Mouse (Mus musculus) spleen, postnatal 4 days (tissue): ENCODE results near the gene AI413582.

Experiments
- DNase-seq, 2 experiments: peaks; one replicate each; pipeline ENCODE4 v3.0.0; 2022; ENCODE audit warnings: low spot score in 2 of 2

Gene AI413582

DNA sequence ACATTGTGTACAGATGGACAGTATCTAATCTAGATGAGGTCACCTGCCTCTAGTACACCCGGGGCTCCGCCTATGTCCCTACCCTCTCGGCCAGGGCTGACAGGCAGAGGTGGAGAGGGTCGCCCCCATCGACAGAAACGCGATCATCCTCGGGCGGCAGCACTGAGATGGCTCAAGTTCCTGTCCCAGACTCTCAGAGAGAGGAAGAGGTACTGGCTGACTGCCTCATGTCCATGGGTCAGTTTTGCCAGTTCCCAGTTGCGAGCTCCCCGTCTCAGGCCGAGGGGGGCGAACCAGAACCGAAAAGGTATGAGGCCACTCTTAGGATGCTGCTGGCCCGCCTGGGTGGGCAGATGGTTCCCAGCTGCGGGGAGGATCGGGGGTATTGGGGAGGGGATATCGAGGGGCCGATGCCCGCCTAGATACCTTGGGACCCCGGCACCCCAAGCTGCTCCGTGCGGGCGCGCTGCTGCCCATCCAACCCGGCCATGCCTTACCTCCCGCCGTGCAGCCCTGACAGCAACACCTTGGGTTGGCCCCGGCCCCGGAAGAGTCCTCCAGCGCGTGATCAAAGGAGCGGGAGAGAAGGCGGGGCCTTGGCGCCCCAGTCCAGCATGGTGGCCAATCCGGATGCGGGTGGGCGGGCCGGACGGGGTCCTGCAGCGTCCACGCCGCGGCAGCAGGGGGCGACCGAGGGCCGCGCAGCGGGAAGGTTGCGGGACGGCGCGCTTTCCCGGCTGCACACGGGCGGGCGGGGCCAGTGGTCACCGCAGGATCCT is at the start of gene AI413582:
AI413582 (minus strand) TSS at position 594 of the 779 bp plus-strand sequence.
- DNase-seq: peak; percentile 96 to 99

GRCm38 (mm10) chr17:27613016-27613415 is 47.5 kb upstream of the AI413582 start:
- no peak for DNase-seq

GRCm38 (mm10) chr17:27611994-27612393 is 46.4 kb upstream of the AI413582 start:
- no peak for DNase-seq

DNA sequence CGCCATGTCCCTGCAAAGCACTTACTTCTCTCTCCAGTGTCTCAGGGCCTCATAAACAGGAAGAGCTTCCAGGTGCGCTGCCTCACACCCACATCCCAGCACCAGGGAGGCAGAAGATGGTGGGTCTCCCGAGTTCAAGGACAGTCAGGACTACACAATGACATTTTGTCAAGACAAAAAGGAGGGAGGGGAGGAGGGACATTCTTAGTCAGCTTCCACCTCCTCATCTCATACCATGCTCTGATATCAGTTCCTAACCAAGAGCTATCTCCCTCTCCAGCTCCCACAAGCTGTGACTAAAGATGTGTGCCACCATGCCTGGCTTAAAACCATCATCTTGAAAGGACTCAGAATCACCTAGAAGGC is 45.9 kb upstream of the AI413582 start:
- DNase-seq: no peak

GRCm38 (mm10) chr17:27610679-27611518 is 45.3 kb upstream of the AI413582 start:
- no peak for DNase-seq

- DNase-seq: no peak
These were observed 44.0 kb upstream of the AI413582 start for GRCm38 (mm10) chr17:27609576-27609975.

GRCm38 (mm10) chr17:27603522-27604234 is 38.1 kb upstream of the AI413582 start:
- peak in 1 of 2 experiments; percentile 45 for DNase-seq

DNA sequence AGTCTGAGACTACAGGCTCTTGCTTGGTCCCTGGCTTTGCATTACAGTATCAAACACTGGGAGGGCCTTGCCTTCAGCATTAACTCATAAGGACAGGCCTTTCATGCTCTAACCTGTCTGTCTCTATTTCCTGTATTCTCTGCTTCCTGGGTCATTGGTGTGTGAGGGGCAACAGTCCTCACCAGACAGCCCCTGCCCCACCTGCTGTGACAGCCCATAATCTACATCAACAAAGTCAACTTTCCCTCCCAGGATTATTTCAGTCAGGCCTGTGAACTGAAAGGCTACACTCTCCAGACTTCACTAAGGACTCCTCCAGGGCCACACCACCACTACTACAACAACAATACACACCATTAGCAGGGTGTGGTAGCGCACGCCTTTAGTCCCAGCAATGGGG is 37.5 kb upstream of the AI413582 start:
- DNase-seq: no peak

DNA sequence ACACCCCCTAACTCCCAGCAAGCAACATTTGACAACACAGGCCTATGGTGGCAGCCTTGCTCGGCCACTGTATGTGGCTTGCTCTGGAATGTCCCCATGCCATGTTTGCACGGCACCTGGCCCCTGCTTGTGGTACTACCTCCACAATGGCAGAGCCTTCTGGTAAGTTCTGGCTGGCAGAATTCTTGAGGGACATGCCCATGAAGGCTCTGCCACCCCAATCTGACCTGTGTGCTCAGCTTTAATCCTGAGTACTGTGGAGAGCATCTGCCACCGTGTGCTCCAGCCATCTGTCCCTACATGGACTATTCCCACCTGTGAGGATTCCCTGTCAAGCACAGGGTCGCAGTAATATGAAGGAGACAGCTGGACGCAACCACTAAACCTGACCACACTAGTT is 35.3 kb upstream of the AI413582 start:
- DNase-seq: no peak

DNA sequence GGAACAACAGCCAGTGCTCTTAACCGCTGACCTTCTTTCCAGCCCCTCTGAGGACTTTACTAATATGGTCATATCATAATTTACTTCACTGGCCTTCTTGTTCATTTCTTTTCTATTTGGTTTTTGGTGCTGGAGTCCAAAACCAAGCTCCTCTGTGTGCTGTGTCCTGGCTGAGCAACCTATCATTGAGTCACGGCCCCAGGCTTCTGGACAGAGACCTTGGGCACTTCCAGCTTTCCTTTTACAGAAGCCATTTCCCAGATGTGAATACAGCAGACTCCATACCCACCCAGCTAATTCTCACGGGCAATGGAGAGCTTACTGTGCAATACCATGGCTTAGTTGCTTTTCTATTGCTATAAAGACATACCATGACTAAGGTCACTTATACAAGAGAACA is 34.7 kb upstream of the AI413582 start:
- no peak for DNase-seq

GRCm38 (mm10) chr17:27596376-27597190 is 31.0 kb upstream of the AI413582 start:
- no peak for DNase-seq

- DNase-seq: no peak
These were observed 30.3 kb upstream of the AI413582 start for GRCm38 (mm10) chr17:27595659-27596375.

DNA sequence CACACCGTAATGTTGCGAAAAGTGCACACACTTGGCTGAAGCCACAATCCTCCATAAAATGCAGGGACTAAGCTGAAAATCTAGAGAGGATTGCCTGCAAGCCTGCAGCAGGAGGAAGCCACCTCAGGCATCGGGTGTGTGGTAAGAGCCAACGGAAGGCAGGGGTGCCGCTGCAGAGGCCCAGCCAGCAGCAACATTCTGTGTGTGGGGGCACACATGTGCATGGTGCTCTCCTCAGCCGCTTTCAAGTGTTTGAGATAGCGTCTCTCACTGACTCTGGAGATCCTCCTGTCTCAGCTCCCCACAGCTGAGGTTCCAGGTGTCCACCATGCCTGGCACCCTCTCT is 27.0 kb upstream of the AI413582 start:
- no peak for DNase-seq

DNA sequence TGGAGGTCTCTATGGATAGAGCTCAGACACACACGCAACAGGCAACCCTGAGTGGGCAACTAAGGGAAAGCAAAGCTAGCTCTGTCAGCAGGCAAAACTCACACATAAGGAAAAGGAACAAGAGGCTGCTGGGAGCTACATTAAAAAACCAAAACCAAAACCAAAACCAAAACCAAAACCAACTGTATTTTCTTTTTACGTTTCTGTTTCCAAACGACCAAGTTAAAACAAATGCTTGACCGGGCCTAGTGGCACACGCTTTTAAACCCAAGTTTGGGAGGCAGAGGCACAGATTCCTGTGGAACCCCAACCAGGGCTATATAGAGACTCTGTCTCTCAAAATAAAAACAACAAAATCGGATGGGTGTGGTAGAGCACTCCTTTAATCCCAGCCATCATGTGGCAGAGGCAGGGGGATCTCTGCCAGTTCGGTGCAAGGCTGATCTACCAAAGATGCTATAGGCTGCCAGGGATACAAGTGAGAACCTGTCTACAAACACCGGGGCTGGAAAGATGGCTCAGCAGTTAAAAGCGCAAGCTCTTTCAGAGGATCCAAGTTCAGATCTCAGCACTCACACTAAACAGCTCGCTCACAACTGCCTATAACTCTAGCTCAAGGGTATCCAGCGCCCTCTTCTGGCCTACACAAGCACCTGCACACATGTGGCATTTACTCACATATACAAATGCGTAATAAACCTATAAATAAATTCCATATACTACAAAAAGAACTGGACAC is 26.4 kb upstream of the AI413582 start:
- DNase-seq: no peak

GRCm38 (mm10) chr17:27588231-27588630 is 22.7 kb upstream of the AI413582 start:
- no peak for DNase-seq

GRCm38 (mm10) chr17:27587252-27587651 is 21.7 kb upstream of the AI413582 start:
- no peak for DNase-seq

DNA sequence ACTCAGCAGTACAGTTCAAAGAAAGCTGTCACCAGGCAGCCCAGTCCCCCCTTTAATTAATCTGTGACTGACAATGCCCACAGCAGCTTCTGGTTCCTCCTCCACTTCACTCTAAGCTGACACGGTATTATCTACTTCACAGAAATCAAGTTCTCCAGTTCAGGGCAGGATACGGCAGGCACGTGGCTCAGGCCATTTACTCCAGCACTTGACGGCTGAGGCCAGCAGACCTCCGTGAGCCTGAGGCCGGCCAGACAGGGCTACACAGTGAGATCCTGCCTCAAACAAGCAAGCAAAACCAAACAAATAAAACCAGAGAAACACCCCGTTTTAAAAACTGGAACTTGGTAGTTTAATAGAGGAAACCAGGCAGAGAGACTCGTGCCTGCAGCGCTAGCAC is 21.1 kb upstream of the AI413582 start:
- no peak for DNase-seq

DNA sequence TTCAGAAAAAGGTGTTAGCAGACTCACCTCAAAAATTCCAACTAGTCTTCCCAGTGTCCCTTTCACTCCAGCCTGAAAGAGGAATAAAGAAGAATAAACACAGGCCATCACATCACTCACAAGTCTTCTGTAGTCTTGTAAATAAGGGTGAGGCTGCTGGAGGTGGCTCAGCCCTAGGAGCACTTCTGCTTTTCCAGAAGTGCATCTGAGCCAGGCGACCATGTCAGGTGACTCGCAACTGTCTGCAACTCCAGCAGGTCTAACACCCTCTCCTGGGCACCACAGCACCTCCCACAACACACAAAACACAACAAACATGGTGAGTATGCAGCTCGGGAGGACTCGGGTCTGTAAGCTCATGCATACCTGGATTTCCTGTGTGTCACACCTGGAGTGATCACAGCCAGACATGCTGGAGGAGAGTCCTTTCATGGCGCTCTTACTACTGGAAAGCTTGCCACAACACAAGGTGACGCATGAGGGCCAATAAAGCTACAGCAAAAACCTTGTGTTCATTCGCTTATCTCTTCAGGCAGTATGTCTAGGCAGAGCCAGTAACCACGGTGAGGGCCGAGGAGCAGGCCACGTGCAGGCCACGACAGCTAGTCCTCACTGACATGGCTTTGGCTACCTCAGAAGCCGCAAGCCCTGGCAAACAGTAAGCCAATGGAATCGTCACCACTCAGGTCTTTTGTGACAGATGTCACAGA is 17.8 kb upstream of the AI413582 start:
- no peak for DNase-seq

DNA sequence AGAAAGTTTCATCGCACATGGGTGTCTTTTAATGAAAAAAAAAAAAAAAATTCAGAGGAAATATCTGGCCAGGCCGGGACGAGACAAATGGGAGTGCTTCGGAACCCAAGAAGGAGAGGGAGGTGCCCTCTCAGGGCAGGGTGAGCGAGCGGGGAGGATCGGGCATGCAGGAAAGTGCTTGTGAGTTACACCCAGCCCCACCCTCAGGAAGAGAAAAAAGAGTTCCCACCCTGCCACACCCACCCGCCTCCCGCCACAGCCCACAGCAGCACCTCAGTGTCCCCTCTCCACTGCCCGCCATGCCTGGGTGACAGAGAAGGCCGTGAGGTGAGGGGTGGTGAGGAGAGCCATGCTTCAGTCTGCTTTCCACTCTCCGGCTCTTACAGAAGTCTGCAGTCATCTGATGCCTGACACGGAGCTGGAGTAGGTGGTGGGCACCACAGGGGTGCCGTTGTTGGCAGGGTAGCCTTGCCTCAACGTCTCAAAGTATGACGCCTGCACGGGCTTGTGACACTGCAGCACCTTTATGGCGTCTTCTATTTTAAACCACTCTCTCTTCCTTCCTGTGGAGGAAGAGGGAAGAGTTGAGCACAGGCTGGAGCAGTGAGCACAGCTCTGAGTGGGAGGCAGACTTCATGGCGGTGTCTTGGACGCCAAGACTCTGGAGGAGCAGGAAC is 15.0 kb upstream of the AI413582 start:
- no peak for DNase-seq
